Mouse (Mus musculus): ENCODE results near the gene Med12l.

- TF ChIP-seq POLR2A (IDR thresholded peaks at IDR 0.05; ENCODE audit: extremely low read depth, insufficient read depth, low read length) (no peak), CTCF (IDR thresholded peaks at IDR 0.05; ENCODE audit: low read depth, low read length) (no peak)
These were observed 27.6 kb upstream of the Med12l start for GRCm38 (mm10) chr3:58977906-58978622.

Data from liver, adult 2 months (tissue).